Comparison of ENCODE assay signal across 27 mouse cellular contexts in the genomic region with DNA sequence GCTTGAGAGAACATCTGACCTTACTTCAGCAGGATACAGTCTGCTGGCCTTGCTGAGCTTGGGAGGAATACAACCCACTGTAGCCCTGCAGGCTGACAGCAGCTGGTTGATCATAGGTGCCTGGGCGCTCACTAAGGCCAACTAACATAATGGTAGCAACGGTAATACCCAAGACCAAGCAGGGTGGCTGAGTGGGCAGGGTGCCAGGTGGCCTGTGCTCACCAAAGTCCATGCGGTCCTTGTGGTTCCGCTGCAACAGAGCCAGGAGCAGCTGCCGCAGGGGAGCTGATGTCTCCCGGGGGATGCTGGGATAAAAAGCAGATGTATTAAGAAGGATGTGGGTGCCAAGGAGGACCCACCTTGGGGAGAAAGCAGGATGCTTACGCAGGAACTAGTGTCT. TPM values are rescaled to one million over a fixed set of nuclear protein-coding genes. Genes with fewer than 3 reads are reported as not detected.
DNase-seq lines count a peak whose midpoint lies in the region; ATAC-seq lines count a peak whose summit lies in the region.
"Had no signal": no experiment of that assay in that cellular context is flagged by ENCODE, and none has a peak within 500 bp of the region (broad histone marks: within the 10 kb centered on the region; RNA-seq: fewer than 3 reads in every experiment).

No protein-coding gene starts in this region.

- DNase-seq in cerebellum, postnatal 25 days: peak; percentile 29 to 58
- DNase-seq in cerebellum, adult 9-10 months: no peak
- peak; percentile 62 for DNase-seq in kidney, adult 18-20 months
- peak; percentile 52 to 60 for DNase-seq in kidney, adult 8-10 months
- DNase-seq in kidney, postnatal 36 days: peak; percentile 81 to 84
- no peak for DNase-seq in left cerebral cortex, adult 8-10 months (ENCODE audit: low spot score in 2 of 2)
- DNase-seq: adrenal gland, postnatal 10 days; heart, adult 2 months; heart, postnatal 10 days; left cerebral cortex, postnatal 4 days; lung, adult 2 months; lung, postnatal 10 days; midbrain, embryonic 14.5 days; right cerebral cortex, postnatal 25 days; thymus, postnatal 14 days had no signal

- no peaks in the 10 kb centered on the region for H3K4me1 ChIP-seq in kidney, embryonic 16.5 days (ENCODE audit: insufficient read depth, low read length)
- H3K4me1 ChIP-seq: hindbrain, embryonic 10.5 days; neural tube, embryonic 15.5 days; stomach, embryonic 15.5 days had no signal

- peaks cover 81% of the 10 kb centered on the region for H3K36me3 ChIP-seq in kidney, embryonic 16.5 days (ENCODE audit: insufficient read depth, low read length)

- H3K27me3 ChIP-seq in kidney, embryonic 16.5 days (ENCODE audit: insufficient read depth, low read length): no peaks in the 10 kb centered on the region
- H3K27me3 ChIP-seq: heart, embryonic 13.5 days; neural tube, embryonic 15.5 days; Patski; stomach, embryonic 15.5 days had no signal

- 94% methylated on average over 7 of the region's 7 CpGs for WGBS in kidney, embryonic 16.5 days

- no peak overlapping the region for H3K27ac ChIP-seq in kidney, embryonic 16.5 days (ENCODE audit: low read length)
- H3K27ac ChIP-seq: heart, adult 2 months; heart, embryonic 13.5 days; hindbrain, embryonic 10.5 days; liver, embryonic 14.5 days; macrophage; neural tube, embryonic 15.5 days; stomach, embryonic 15.5 days had no signal

- H3K4me2 ChIP-seq in kidney, embryonic 16.5 days (replicated peaks; ENCODE audit: low read depth, low read length): no peak overlapping the region
- H3K4me2 ChIP-seq: heart, embryonic 13.5 days; neural tube, embryonic 15.5 days; stomach, embryonic 15.5 days had no signal

- H3K9me3 ChIP-seq in kidney, embryonic 16.5 days (ENCODE audit: low read length): no peaks in the 10 kb centered on the region
- H3K9me3 ChIP-seq: G1E; heart, embryonic 13.5 days; hindbrain, embryonic 10.5 days; neural tube, embryonic 15.5 days; stomach, embryonic 15.5 days had no signal

- ATAC-seq in kidney, embryonic 16.5 days (ENCODE audit: low FRiP score, low TSS enrichment): no peak
- ATAC-seq: forebrain, embryonic 16.5 days; hindbrain, embryonic 16.5 days; Patski had no signal

- no peak overlapping the region for H3K4me3 ChIP-seq in kidney, embryonic 16.5 days (ENCODE audit: low read length)
- H3K4me3 ChIP-seq: erythroblast, embryonic 14.5 days; heart, adult 2 months; heart, embryonic 13.5 days; hindbrain, embryonic 10.5 days; neural tube, embryonic 15.5 days; stomach, embryonic 15.5 days had no signal

- no peak overlapping the region for H3K9ac ChIP-seq in kidney, embryonic 16.5 days (replicated peaks; ENCODE audit: low read length)
- H3K9ac ChIP-seq: heart, embryonic 13.5 days; liver, embryonic 14.5 days; neural tube, embryonic 15.5 days; stomach, embryonic 15.5 days had no signal

RNA-seq across cellular contexts. Expression of gene Pus1, which starts 13.9 kb away (rescaled TPM):
- polyA plus RNA-seq in kidney, embryonic 16.5 days (2015; fragmentation: Nextera tagmentation; extraction: Ambion mirVana): 44.4 and 45.1 TPM in 2 replicates
- total RNA-seq in left cerebral cortex, adult 8-10 months (2022): 10 to 100 TPM; 18.6 to 25.2 (median 19.7) TPM

RNA-seq across cellular contexts. Expression of gene Ulk1, which starts 15.5 kb away (rescaled TPM):
- 18.6 and 19.5 TPM in 2 replicates for polyA plus RNA-seq in kidney, embryonic 16.5 days (2015; fragmentation: Nextera tagmentation; extraction: Ambion mirVana)
- total RNA-seq in left cerebral cortex, adult 8-10 months (2022): 10 to 100 TPM; 59.2 to 67.2 (median 66.3) TPM

RNA-seq across cellular contexts. Expression of gene Ep400, which starts 23.8 kb away (rescaled TPM):
- polyA plus RNA-seq in kidney, embryonic 16.5 days (2015; fragmentation: Nextera tagmentation; extraction: Ambion mirVana): 49.2 and 55.6 TPM in 2 replicates
- total RNA-seq in left cerebral cortex, adult 8-10 months (2022): 100 to 1,000 TPM; 103 to 121 (median 118) TPM

RNA-seq across cellular contexts. Expression of gene Hscb, which starts 45.2 kb away (rescaled TPM):
- 32.1 and 35.3 TPM in 2 replicates for polyA plus RNA-seq in kidney, embryonic 16.5 days (2015; fragmentation: Nextera tagmentation; extraction: Ambion mirVana)
- 10 to 100 TPM; 12.1 to 15.6 (median 13.6) TPM for total RNA-seq in left cerebral cortex, adult 8-10 months (2022)

RNA-seq across cellular contexts. Expression of gene Chek2, which starts 45.4 kb away (rescaled TPM):
- 32.8 and 36.7 TPM in 2 replicates for polyA plus RNA-seq in kidney, embryonic 16.5 days (2015; fragmentation: Nextera tagmentation; extraction: Ambion mirVana)
- 1 to 10 TPM; 1.3 to 1.9 (median 1.6) TPM for total RNA-seq in left cerebral cortex, adult 8-10 months (2022)

Comparison
In these comparisons a context has a peak if more than half of its experiments do, and no peak if none do; other contexts are left out.
1. DNase-seq: peak in cerebellum, postnatal 25 days (2 of 2), kidney, adult 18-20 months (single experiment), kidney, adult 8-10 months (2 of 2) and kidney, postnatal 36 days (2 of 2); none in cerebellum, adult 9-10 months (single experiment) and left cerebral cortex, adult 8-10 months (0 of 2).